Mouse (Mus musculus): ENCODE results near the gene Apoh.

The Apoh gene

DNA sequence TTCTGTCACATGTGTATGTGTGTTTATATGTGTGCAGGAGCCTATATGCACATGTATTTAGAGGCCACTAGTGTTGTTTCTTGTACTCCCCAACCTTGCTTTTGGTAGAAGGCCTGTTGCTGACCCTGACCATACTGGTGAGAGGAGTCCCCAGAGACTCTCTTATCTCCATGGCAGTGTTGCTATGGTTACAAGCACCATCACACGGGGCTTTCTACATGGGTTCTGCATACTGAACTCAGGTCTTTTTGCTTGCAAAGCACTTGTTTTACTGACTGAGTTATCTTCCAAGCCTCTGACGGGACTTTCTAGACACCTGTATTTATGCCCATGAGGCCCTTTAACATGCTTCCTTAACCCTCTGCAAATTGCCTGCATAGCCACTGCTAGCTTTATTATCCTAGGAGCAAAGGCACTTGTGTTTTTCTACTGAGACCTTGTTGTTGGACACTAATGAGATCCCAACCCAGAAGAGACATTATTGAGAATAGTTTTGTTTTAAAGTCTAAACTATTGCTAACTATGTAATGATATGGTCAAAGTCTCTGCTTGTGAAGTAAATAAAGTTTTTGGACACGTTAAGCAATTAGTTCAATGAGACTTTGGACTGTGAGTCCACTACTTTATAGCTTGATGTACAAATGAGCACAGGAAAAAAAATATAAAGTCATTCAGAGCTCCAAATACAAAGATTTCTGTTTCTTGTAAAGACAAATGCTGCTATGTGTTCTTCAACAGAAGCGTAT, 41.9 kb downstream of the Apoh start:
- no peak for DNase-seq

DNA sequence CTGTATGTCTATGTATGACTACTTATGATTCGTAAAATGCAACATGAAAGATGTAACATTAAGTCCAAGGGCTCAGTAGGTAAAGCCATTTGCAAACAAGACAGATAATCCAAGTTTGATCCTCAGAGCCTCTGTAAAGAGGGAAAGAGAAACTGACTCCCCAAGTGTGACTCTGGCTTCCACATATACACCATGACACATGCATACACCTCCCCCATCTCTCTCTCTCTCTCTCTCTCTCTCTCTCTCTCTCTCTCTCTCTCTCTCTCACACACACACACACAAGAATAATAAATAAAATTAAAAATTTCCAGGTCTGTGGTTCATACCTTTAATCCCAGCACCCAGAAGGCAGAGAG, 42.5 kb downstream of the Apoh start:
- DNase-seq: no peak

DNA sequence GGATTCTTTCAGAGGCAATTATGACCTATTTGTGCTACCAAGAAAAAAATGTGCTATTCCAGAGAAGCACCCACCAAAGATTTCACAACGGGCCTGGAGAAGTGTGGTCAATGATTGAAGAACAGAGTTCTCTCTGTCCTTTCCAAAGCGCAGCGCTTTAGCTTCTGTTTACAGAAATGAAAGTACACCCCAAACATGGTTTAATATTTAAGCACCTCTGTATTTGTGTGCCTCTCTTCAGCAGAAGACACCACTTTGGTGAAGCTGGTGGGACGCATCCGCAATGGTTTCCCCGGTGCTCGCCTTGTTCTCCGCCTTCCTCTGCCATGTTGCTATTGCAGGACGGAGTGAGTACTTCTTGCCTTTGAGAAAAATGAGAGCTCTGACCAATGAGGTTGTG, 51.9 kb downstream of the Apoh start:
- no peak for DNase-seq

DNA sequence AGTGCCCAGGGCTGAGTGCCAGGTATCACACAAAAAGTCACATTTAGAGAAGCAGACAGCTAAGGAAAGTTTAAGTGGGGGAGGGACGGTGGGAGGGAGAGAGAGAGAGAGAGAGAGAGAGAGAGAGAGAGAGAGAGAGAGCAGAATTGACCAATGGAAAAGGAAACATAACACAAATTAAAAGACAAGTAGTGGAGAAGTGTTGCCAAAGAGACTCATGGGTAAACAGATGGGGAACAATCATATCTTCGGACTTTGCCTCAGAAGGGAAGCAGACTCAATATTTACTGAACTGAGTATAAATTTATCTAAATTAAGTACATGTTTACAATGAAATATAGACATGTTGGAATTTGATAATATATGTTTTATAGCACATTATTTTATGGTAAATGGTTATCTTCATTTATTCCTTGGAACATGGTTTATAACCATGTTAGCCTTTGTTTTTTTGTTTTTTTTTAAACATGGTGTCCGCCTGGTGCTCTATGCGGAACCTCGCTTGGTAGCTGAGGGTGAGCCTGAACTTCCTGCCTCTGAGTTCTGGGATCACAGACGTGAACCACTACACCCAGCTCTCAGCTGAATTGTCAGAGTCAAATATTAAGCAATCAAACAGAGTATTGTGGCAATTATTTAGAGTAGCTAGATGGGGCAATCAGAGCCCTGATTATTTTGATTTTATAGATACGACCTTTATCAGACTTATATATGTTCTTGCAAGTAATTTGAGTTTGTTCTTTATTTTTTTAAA, 53.1 kb downstream of the Apoh start:
- DNase-seq: no peak

DNA sequence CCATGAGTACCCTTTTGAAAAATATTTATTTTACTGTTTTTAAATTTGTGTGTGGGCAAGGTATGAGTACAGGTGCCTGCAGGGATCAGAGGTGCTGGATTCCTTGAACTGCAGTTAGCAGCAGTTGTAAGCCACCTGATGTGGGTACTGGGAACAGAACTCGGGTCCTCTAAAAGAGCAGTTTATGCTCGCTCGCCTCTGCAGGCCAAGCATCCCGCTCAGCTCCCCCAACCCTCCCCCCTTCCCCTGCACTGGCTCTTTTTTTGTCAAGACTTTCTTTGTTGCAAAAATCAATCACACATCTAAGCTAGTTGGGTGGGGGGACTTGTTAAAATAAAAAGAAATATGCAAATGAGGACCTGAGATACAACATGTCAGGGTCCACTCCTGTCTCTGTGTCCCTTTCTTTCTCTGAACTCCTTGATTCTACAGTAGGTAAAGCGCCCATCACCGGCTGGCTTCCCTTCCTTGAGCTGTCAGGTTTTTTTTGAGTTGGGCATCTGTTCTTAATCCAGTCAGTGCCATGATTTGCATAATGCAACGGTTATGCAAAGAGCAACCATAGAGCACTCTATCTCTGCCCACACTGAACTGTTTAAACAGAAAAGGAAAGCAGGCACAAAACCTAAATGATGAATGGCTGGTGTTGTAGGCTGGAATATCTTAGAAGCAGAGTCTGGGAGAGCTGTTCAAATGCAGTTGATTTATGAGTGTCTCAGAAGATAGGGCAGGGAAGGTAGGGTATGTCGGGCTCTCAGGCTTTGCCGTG, 66.9 kb downstream of the Apoh start:
- no peak for DNase-seq

DNA sequence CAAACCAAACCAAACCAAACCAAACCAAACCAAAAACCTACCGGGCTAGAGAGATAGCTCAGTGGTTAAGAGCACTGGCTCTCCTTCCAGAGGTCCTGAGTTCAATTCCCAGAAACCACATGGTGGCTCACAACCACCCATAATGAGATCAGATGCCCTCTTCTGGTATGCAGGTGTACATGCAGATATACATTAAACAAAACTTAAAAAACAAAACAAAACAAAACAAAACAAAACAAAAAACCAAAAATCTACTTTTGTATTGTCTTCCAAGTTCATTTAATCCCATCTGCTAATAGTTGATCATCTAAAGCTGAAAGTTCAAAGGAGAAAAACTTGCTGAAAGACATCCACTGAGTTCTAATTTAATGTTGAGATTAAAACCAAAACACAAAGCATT, 73.2 kb downstream of the Apoh start:
- DNase-seq: no peak

DNA sequence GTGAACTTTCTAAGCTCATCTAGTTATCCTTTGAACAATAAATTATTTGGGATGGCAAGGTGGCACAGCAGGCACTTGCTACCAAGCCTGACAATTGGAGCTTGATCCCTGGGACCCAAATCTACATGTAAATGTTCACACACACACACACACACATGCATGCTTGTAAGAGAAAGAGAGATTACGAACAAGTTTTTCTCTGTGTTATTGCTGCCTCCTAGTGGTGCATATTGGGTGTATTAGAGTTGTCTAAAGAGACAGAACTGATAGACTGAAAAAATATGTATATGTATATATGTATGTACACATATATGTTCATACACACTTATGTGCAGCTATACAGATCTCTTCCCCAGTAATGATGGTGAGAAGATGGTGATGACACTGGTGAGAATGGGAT, 75.4 kb downstream of the Apoh start:
- DNase-seq: no peak

DNA sequence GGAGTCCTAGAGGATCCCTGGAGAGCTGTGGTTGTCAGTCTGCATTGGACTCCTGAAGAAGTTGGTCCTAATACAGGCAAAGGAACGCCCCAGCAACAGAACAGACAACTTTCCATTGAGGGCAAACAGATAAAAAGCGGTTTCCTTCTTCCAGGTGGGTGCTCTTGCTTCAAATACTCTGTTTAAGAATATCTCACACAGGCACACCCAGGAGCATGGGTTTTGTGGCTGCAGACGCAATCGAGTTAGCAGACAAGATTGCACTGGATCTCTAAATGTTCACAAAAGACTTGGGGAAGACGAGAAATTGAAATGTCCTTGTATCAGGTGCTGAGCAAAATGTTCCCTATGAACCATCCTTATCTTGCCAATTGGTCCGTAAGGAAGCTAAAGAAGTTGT, 76.1 kb downstream of the Apoh start:
- DNase-seq: no peak

DNA sequence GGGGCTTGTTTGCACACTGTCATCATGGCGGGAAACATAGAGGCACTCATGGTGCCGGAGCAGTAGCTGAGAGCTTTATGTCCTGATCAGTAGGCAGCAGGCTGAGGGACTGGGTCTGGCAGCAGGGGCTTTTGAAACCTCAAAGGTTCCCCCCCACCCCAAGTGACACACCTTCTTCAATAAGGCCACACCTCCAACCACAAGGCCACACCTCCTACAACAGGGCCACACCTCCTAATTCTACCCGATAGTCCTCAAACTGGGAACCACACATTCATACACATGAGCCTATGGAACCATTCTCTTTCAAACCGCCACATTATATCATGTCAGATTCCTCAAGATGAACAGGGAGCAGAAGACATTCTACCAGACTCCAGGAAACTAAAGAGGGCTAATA, 77.6 kb downstream of the Apoh start:
- no peak for DNase-seq

DNA sequence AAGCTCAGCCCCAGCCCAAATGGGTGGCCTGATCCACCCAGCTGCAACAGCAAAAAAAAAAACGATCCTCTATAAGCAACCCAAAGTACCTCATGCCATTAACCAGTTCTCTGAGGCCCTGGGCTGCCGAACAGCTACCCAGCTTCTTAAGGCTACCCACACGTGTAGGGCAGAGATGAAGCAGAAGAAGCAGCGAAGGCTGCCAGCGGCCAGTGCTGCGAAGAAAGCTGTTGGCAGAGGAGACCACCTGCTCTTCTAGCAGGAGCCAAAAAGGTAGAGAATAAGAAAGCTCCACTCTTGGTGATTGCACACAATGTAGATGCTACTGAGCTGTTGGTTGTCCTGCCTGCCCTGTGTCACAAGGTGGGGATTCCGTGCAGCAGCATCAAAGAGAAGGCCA, 80.1 kb downstream of the Apoh start:
- no peak for DNase-seq

DNA sequence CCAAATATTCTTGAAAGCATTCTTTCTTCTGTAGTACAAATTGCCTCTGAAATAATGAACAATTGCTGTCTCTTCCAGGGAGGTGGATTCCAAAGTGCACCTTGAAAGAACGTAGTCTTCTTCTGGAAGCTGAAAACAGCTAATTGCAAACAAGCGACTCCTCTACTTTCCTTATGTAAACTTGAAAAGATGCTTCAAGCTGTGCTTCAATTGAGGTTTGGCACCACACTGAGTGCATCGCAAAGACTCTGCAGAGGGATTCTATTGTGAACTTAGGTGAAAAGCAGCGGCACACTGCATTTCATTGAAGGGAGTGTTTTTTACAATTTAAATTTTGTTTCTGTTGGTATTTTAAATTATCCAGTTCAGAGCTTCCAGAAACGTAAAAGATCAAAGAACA, 81.0 kb downstream of the Apoh start:
- DNase-seq: no peak

DNA sequence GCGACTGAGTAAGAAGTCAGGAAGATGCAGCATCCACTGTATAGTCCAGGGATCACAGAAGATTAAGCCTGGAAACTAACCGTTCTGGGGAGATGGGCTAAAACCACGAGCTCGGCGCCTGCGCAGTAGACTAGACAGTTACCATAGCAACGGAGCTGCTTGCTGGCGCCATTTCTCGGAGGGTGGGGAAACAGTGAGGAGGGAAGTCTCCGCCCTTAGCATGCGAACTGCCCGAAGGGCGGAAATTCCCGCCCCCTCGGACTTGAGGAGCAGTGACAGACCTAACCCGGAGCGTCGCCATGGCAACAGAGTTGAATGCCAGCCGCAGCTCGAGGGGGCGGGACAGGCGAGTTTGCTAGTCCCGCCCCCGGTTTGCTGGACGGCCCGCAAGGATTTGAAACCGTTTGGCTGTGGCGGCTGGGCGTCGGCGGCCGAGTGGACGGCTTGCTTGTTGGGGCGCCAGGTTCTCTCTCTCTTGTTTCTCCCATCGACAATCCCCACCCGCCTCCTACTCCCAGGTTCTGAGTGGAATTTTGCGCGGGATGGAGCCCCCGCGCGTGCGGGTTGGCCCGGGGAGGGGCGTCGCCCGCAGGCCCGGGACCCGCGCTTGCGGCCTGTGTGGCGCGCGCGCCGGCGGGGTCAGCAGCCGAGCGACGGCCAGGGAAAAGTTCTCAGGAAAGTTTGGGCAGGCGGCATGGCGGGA, 81.9 kb downstream of the Apoh start, which contains the start of gene Cep112:
Gene Cep112, plus strand, starts transcription at position 304 of the 703 bp plus-strand sequence.
- peak; percentile 89 for DNase-seq

DNA sequence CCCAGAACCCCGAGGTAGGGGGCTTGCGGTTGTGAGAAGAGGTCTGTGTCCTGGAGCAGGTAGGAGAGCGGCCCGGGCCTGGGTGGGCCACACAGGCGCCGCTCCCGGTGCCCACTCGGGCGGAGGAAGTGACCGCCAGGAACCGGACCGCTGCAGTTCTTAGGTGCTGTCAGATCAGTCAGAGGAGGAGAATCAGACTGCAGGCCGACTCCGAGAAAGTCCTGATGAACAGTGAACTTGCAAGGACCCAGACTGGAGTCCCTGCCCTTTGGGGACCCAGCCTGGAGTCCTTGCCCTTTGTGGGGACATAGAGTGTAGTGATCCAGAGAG, 82.4 kb downstream of the Apoh start:
- no peak for DNase-seq

DNA sequence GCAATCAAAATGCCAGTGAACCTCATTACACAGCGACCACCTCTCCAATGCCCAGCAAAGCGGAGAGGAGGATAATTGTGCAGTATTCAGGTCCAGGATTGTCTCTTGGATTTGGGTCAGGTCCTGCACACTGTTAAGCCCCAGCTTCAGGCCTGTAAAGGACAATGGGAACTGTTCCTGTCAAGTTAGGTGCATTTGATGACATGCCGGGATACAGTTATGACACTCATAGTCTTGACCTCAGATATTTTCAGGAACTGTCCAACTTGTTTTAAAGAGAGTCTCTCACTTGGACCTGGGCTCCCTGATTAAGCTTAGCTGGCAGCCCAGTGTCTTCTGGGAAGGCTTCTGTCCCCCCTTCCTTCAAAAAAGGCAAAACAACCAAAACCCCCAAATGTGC, 82.9 kb downstream of the Apoh start:
- no peak for DNase-seq

DNA sequence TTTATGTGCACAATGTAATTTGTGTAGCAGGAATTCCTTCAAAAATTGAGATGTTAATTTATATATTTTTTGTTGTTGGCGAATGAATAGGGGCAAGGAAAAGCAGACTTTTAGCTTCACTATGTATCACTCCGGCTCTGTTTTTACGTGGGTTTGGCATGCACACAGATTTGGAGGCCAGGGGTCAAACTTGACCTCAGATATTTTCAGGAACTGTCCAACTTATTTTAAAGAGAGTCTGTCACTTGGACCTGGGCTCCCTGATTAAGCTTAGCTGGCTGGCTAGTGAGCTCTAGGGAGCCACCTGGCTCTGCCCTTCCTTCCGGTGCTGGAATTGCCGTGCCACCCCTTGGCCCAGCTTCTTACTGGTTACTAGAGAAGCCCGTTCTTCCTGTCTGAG, 84.0 kb downstream of the Apoh start:
- no peak for DNase-seq

DNA sequence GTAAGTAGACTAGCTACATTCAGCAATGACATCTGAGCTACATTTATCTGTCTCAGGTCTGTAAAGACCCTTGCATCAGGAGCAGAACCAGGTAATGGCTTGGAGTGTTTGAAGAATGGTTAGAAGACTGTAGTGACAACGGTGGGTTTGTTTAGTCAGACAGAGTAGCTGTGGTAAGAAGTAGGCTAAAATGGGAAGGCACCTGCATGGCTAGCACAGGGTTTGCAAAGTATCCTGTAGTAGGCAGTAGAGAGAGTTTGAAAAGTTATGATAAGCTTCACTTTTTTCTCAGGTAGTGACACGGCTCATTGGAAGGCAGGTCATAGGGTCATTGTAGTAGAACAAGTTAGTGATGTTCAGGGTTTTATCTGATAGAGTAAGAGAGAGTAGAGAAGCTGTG, 85.9 kb downstream of the Apoh start:
- DNase-seq: no peak

DNA sequence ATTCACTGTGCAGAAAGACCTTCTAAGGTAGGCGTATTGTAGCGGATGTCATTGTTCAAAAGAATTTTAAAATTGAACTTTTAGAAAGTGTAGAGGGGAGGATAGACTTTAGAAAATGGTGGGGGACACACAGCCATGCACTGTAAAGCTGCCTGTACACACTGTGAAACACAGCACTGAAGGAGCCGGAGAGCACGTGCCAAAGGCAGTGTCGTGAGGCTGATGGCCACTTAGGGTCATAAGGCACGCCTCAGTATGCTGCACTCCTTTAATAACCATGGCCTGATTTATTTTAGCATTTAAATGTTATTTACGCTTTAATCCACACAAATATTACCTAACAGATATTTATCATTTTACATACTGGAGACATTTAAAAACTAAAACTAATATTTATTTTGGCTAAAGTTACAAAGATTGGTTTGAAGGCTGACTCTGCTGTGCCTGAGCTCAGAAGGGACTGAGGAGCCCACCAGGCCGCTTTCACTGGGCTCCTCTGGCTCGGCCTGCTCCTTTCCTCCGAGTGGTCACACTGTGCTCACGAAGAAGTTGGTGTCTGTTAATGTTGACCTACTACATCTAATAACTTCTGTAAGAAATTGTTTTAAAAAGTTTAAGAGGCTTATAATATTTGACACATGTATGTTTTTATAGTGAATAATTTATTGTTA, 100.9 kb downstream of the Apoh start:
- no peak for DNase-seq

DNA sequence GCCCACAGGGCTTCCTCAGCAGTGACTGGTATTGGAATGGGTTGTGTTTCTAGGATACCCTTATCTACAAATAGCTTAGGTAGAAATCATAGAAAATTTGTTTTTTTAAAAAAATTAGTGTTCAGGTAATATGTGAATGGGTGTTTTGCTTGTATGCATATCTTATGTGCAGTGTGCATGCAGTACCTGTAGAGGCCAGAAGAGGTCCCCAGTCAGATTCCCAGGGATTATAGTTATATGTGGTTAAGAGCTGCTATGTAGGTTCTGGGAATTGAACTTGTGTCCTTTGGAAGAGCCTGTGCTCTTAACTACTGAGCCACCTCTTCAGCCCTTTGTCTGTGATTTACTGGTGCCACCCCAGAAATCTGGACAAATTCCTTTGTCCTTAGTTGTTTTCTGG, 104.0 kb downstream of the Apoh start:
- no peak for DNase-seq

DNA sequence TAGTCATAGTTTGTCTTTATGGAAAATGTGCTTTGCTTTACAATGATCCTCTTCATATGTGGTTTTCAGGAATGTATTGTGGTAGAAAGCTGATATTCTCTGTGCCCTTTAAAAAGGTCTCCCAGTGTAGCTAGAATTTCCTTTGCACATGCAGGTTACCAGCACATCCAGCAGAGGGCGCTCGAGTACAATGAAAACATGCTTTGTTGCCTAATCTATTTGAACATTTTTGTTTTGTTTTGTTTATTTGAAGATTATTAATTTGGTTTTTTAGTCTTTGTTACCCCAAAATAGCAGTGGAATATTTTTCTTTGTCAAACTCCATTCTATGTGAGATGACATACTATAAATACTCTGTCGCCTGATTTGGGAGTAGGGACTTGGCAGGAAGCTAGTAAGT, 106.7 kb downstream of the Apoh start:
- DNase-seq: peak; percentile 38

DNA sequence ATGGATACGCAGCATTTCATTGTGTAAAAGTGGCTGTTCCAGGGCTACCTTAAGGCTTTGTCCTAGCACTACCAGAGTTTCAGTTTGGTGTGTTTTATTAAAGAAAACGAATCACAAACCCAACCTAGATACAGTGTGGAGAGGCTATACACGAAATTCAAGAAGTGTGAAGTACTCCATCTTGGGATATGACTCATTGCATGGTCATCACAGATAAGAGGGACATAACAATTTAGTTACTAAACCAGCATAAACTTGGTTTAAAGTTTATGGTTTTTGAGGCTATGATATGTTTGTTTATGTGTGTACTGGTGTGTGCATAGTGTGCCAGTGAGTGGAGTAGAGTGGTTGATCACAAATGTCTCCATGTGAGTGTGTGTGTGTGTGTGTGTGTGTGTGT, 116.4 kb downstream of the Apoh start:
- DNase-seq: no peak

Measured in cerebellum, adult 11 months (tissue).